ENCODE assay signal across 24 mouse cellular contexts in the genomic region with DNA sequence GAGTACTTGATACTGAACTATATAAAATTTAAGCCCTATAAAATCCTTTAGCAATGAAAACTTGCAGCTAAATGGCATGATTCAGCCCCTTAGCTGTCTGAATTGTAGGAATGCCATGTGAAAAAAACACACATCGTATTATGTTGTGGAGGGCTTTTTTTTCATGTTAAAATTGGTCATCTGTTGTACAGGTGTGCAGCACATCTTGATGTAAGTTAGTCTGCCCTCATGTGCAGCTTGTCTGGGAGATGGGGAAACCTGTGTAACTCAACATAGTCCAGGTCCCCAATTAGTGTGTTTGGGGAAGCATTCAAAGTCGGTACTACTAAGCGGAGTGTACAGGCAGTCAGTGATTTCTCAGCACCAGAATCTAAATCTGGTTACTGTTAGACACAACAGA.
"Had no signal": no experiment of that assay in that cellular context is flagged by ENCODE, and none has a peak within 500 bp of the region (broad histone marks: within the 10 kb centered on the region; RNA-seq: fewer than 3 reads in every experiment).

No protein-coding gene starts in this region.

- H3K4me2 ChIP-seq: heart, embryonic 11.5 days; heart, embryonic 13.5 days; heart, embryonic 15.5 days; hindbrain, embryonic 13.5 days; hindbrain, embryonic 15.5 days; kidney, embryonic 15.5 days; liver, embryonic 11.5 days; liver, embryonic 13.5 days; liver, embryonic 15.5 days had no signal

- H3K4me3 ChIP-seq: gastrocnemius, adult 2 months; heart, embryonic 13.5 days; heart, embryonic 15.5 days; hindbrain, embryonic 13.5 days; hindbrain, embryonic 15.5 days; kidney, embryonic 15.5 days; liver, embryonic 13.5 days; liver, embryonic 15.5 days had no signal

- H3K4me1 ChIP-seq: heart, embryonic 13.5 days; heart, embryonic 15.5 days; hindbrain, embryonic 13.5 days; hindbrain, embryonic 15.5 days; kidney, embryonic 15.5 days; liver, embryonic 13.5 days; liver, embryonic 15.5 days had no signal

- DNase-seq: gastrocnemius, adult 2 months; gastrocnemius, postnatal 10 days; gastrocnemius, postnatal 25 days; heart, adult 18-20 months; heart, postnatal 14 days; heart, postnatal 36 days; kidney, adult 11 months; kidney, adult 2 months; kidney, adult 9 months; kidney, postnatal 14 days; kidney, postnatal 36 days; left cerebral cortex, postnatal 4 days; liver, embryonic 13.5 days; liver, postnatal 0 days had no signal

- ATAC-seq: hindbrain, postnatal 0 days; liver, postnatal 0 days had no signal

- H3K27ac ChIP-seq: gastrocnemius, adult 2 months; heart, embryonic 13.5 days; heart, embryonic 15.5 days; hindbrain, embryonic 13.5 days; hindbrain, embryonic 15.5 days; hindbrain, postnatal 0 days; kidney, embryonic 15.5 days; kidney, postnatal 0 days; liver, embryonic 13.5 days; liver, embryonic 15.5 days had no signal

- H3K27me3 ChIP-seq: heart, embryonic 13.5 days; heart, embryonic 15.5 days; hindbrain, embryonic 13.5 days; hindbrain, embryonic 15.5 days; kidney, embryonic 15.5 days; liver, embryonic 13.5 days; liver, embryonic 15.5 days had no signal

- H3K9ac ChIP-seq: heart, embryonic 13.5 days; heart, embryonic 15.5 days; hindbrain, embryonic 13.5 days; hindbrain, embryonic 15.5 days; kidney, embryonic 15.5 days; liver, embryonic 13.5 days; liver, embryonic 15.5 days; liver, postnatal 0 days had no signal

- H3K9me3 ChIP-seq: heart, embryonic 13.5 days; heart, embryonic 15.5 days; hindbrain, embryonic 13.5 days; hindbrain, embryonic 15.5 days; kidney, embryonic 15.5 days; liver, embryonic 13.5 days; liver, embryonic 15.5 days had no signal

- H3K36me3 ChIP-seq: heart, embryonic 13.5 days; heart, embryonic 15.5 days; hindbrain, embryonic 13.5 days; hindbrain, embryonic 15.5 days; kidney, embryonic 15.5 days; liver, embryonic 13.5 days; liver, embryonic 15.5 days had no signal
